Mouse (Mus musculus): Measurements from ENCODE around the gene Srgap3. TPM values are rescaled to one million over a fixed set of nuclear protein-coding genes. Genes with fewer than 3 reads are reported as not detected.
"Not testable (repeated sequence)": the region's sequence is repeated elsewhere in the genome, so short reads cannot be mapped to it uniquely, and the experiment has no call there.

Srgap3 gene
- total RNA-seq, 2 experiments from 2014 or later = 0.81 to 1.0 TPM

DNA sequence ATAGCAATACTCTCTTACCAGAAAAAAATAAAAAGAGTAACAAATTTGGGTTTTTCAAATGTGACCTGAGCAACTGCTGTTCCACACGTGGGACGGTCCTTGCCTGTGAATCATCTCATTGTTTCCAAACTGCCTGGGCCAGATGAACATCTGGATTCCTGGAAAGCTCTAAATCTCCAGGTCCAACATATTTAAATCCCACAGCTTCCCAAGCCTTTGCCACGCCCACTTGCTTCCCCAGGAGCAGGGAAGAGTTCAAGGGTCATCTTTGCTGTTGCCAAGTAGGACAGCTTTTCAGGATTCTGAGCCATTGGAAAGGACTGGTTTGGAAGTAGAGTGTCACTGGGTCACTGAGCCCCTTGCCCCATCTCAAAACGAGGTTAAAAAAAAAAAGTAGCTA, 188.5 kb downstream of the Srgap3 start:
- DNase-seq = no peak
- intact Hi-C loops (cut with DNase I) = no loop called here

DNA sequence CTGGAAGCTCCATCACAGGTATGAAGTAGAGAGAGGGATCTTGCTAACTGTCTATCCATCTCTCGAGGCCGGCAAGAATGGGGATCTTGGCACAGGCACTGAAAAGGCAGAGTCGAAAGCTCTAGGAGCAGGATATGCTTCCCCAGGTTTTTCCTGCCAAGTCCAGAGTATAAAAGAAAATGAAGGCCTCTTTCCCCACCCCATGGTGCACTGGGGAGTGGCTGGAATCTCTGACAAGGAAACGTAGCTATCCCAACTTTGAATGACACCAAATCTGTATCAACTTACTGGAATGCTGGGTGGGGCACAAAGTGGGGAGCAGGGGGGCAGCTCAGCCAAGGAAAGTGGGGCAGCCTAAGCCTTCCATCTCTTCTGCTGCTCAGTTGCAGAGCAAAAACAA, 190.2 kb downstream of the Srgap3 start:
- DNase-seq = no peak
- intact Hi-C loops (cut with DNase I) = no loop called here

DNA sequence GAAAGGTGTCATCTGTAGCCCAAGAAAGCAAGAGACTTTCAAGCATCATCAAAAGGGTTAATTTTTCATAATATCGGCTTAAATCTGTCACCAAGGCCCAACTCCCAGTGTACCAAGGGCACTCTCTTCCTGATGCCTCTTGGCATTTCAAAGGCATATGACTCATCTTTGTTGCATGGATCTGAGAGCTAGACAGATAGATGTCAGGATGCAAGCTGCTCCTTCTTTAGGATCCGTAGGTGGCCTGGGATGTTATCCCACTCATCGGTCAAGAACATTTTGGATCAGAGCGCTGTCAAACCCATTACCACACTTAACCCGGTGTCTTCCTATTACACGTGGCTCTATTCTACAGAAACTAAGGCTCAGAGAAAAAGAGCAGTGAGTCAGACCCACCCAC, 192.1 kb downstream of the Srgap3 start:
- DNase-seq = no peak
- intact Hi-C loops (cut with DNase I) = no loop called here

DNA sequence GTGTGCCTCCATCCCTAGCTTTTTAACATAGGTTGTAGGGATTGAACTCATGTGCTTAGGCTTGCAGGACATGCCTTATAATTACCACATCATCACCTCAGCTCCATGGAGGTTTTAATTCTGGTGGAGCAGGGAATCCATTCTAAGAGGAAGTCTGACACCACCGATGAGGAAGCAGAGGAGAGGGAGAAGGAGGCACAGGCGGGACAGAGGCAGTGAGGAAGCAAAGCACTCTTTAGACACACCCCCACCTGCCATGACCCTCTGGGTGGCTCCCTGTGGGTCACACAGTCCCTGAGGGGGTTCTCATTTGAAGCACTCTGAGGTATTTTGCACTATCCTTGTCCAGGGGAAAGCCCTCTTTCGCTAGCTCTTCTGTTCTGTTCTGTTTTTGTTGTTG, 194.5 kb downstream of the Srgap3 start:
- DNase-seq = no peak
- intact Hi-C loops (cut with DNase I) = no loop called here

DNA sequence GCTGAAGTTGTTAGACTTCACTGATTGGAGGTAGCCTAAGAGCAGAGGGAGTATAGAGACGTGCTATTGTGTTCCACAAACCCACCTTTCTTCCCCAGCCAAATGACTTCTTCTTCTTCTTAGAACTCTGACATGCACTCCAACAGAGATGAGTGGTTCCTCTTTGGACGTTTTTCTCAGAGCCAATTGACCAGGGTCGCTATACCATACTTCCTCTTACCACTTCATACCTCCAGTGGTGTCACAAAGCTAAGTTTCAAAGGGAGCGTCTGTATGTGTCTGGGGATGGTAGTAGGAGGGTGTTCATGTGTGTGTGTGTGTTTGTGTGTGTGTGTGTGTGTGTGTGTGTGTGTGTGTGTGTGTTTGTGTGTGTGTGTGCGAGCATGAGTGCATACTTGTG, 195.1 kb downstream of the Srgap3 start:
- DNase-seq = no peak
- intact Hi-C loops (cut with DNase I) = no loop called here

DNA sequence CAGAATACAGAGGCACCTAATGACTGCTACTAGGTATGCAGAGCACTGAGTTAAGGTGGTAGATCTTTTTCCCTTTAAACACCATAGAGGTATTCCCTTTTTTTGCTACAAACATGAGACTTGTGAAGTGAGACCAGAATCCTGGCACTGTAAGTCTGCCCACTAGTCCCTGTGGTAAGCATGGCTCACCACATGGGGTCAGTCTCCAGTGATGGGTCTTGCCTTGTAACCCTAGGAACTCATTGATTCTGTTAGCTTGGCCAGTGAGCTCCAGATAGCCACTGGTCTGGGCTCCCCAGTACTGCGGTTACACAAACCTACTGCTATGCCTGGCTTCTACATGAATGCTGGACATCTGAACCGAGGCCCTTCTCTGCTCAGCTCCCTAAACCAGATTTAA, 204.8 kb downstream of the Srgap3 start:
- no peak for DNase-seq
- intact Hi-C loops (cut with DNase I) = no loop called here

DNA sequence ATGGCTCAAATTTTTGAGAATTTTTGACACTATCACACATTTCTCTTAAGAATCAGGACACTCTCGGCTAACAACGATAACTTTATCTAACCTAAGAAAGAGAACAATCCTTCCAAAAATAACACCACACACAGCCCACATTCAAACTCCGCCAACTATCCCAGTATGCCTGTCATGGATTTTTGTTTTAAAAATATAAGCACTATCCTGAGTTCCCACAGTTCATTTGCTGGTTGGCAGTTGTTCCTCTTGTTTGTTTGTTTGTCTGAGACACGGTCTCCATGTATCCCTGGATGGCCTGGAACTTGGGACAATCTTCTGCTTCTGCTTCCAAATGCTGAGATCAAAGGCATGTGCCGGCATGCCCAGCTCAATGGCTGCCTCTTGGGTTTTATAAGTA, 205.3 kb downstream of the Srgap3 start:
- DNase-seq = no peak
- intact Hi-C loops (cut with DNase I) = no loop called here

DNA sequence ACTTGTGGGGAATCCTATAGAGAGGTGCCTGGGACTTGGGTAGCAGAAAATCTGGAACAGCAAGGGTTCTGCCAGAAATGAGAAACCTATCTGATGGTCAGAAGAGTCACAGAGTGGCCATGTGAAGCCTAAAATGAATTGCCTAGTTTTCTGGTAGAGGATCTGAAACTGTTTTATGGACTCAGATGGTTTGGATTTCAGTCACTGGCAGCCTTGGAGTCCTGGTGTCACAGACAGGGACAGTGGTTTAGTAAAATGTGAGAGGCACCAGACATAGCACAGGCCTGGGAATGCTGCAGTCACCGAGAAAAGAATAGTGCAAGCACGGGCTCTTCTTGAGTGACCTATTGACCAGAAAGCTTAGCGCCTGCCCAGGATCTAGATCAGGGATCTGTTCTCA, 207.4 kb downstream of the Srgap3 start:
- intact Hi-C loops (cut with DNase I) = no loop called here
- DNase-seq = no peak

DNA sequence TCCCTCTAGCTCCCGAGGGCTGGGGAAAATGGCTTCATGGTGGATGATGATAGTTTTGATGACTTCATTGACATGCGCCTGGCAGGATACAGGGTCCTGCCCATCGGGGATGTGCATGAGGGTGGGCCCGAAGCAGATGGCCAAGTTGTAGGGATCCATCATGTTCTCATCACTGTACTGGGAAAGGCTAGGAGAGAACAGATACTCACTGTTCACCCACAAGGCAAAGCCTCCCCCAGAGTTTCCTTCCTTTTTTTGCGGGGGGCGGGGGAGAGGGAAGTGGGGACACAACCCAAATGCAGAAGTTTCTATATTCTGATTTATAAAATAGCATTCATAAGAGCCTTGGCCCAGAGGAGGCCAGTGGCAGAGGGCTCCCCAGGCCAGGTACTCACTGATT, 208.1 kb downstream of the Srgap3 start:
- no peak for DNase-seq
- intact Hi-C loops (cut with DNase I) = no loop called here

DNA sequence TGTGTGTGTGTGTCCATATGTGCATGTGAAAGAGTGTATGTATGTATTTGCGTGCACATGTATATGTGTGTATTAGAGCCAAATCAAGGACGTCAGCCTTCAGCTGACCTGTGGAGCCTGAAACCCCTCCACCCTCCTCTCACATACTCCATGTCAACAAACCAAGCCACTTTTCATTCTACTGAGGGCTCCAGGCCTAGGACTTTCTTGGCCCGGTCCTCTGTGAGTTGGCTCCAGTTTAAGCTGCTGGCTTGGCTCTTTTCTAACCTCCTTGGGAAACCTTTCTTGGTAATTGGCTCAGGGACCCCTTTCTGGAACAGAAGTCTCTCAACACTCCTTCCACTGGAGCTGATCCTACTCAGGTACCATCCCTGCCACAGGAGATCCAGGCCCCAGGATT, 210.6 kb downstream of the Srgap3 start:
- intact Hi-C loops (cut with DNase I) = no loop called here
- no peak for DNase-seq

DNA sequence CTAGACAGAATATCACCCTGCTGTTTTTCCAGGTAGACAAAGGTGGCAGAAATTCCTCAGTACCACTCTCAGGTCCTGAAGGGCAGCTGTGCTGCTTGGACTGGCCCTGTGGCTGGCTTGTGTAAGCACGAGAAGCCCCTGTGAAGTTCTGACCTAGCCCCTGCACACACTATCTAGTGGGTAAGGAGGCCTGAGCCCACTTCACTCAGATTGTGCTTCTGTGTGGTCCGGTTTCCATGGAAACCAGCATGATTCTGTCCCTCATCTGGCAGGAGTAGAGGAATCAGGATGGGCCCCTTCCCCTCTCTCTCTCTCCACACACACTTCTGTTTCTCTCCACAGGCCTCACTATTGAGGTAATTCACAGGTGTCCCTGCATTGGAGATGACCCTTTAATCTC, 212.0 kb downstream of the Srgap3 start:
- no peak for DNase-seq
- intact Hi-C loops (cut with DNase I) = no loop called here

DNA sequence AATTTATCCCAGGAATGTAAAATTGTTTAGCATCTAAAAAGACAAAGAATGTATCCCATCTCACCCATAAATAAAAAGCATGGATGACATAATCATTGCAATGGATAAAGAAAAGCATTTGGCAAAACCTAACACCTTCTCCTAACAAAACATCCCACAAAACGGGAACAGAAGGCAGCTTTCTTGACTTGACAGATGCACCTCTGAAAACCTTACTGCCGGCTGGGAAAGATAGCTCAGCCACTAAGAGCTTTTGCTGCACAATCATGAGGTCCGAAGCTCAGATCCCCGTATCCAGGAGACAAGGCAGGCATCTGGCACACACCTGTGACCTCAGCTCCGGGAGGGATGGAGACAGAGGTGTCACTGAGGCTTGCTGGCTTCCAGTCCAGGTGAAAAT, 213.1 kb downstream of the Srgap3 start:
- intact Hi-C loops (cut with DNase I) = no loop called here

DNA sequence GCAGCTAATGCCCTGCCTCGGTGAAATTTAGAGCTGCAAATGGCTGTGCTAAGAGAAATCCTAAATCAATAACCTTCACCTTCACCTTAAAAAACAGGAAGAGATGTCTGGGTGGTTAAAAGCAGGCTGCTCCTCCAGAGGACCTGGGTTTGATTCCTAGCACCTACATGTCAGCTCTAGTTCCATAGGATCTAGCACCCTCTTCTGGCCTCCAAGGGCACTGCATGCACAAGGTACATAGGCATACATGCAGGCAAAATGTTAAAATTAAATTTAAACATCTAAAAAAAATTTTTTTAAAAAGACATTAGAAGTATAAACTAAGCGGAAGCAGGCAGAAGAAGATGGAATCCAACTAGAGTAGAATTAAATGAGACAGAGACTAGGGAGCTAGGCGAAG, 214.6 kb downstream of the Srgap3 start:
- intact Hi-C loops (cut with DNase I) = no loop called here
- DNase-seq = no peak

More for the DNA sequence above, 213.1 kb downstream of the Srgap3 start:
- no peak for DNase-seq

DNA sequence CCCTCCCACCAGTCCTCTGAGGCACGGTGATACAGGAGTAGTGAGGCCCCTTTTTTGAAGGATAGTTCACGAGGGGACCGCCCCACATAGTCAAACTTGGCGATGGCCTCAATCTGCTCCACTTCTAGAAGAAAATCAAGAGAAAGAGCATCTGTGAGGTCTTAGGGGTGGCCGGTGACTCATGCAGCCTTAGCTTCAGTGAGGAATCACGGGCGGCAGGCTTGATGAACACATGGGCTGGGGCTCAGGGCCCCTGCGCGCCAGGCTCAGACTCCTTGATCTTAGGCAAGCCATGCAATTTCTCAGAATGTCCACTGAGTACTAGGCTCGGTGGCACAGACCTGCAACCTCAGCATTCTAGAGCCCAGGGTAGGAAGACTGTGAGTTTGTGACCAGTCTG, 215.7 kb downstream of the Srgap3 start:
- DNase-seq = no peak
- intact Hi-C loops (cut with DNase I) = no loop called here

DNA sequence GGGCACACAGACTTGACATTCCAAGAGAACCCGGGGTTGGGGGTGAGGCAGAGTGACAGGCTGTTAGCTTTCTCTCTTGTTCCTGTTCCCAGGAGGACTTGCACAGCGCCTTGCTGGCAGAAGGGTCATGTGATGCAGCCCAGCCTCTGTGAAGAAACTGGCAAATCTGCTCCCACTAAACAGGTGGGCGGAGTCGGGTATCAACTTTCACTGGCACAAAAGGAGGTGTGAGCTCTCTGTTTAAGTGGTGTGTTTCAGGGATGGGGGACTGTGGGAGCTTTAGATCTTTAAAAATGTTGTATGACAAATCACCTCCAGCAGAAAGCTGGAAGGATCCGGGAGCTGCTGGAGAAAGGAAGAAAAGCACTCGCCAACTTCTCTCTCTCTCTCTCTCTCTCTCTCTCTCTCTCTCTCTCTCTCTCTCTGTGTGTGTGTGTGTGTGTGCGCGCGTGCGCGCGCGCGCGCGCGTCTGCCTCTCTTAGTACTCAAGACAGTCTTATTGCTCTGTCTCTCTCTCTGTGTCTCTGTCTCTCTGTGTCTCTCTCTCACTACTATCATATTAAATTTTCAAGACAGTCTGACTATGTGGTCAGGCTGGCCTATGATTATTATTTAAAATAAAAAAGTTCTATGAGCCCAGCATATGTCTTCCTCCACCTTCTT, 218.2 kb downstream of the Srgap3 start:
- intact Hi-C loops (cut with DNase I) = no loop called here
- peak; percentile 30 to 42 for DNase-seq

DNA sequence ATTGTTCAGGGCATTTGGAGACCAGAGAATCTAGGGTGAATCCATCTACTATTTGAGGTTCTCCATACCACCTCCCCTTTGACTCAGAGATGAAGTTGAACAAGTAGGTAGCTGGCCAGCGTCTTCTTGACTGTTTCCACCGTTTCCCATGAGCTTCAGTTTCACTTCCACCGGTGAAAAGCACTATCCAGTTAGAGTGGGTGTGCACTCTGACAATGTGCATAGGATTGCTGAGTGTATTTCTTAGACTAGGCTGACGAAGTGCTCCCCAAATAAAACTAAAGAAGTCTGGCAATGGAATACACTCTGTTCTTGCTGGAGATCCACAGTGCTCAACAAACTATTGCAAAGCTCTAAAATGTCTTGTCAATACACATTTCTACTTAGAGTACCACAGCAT, 221.6 kb downstream of the Srgap3 start:
- intact Hi-C loops (cut with DNase I) = no loop called here
- no peak for DNase-seq

DNA sequence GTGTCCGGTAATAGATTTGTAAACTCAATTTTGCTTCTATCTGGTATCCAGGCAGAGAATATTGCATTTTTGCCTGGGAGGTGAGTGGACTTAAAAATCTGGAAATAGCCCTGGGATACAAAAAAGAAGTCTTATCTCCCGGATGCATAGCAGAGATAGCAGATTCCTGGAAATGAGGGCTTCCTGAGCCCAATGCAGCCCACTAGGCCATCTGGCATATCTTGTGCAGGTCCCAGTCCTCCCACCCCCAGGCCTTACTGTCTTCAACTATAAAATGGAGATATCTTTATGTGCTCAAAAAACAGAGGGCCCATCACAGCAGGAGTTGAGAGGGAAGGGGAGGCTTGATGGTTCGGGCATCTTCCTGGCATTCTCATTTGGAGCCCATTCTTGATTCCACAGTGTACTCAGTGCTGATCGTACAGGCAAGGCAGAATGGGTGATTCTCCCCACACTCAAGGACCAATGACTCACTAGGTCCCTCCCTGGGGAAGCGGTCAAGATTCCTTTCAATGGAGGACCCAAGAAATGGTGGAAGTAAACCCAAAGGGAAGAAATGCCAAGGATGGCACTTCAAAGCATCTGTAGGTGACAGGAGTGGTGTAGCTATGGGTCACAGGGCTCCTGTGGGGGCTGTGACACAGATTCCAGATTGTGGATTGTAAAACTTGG, 226.5 kb downstream of the Srgap3 start:
- intact Hi-C loops (cut with DNase I) = no loop called here
- DNase-seq = no peak

DNA sequence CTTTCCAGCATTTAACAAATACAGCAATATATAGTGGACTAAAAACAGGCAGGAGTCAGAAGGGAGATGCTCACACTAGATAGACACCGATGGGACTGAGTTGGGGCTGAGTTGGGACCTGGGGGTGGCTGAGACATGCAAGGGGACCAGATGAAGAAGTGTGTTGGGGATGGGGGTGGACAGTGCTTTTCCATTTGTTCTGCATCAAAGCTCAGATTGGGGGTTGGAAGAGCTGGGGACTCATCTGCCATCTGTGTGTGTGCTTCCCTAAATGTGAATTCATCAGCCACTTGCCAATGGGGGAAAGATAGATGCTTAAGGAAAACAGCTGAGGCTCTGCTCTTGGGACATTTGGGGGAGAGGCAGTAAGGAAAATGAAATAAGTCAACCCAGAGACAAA, 227.1 kb downstream of the Srgap3 start:
- DNase-seq = no peak
- intact Hi-C loops (cut with DNase I) = no loop called here

DNA sequence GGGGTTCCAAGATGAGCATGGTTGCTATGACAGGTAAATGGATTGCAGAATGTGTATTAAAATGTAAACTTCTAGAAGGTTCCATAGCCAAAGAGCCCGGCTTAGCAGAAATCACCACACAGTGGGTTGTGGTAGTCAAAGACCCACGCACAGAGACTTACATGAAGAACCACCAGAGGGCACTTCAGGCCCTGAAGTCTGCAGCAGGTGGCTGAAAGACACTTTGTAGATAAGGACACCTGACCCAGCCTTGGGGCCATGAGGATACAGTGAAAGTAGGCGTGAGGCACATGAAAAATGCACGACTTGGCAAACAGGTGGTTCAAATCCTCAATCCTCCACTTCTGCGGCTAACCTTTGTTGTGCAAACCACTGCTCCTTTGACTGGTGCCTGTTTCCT, 229.9 kb downstream of the Srgap3 start:
- no peak for DNase-seq
- intact Hi-C loops (cut with DNase I) = no loop called here

DNA sequence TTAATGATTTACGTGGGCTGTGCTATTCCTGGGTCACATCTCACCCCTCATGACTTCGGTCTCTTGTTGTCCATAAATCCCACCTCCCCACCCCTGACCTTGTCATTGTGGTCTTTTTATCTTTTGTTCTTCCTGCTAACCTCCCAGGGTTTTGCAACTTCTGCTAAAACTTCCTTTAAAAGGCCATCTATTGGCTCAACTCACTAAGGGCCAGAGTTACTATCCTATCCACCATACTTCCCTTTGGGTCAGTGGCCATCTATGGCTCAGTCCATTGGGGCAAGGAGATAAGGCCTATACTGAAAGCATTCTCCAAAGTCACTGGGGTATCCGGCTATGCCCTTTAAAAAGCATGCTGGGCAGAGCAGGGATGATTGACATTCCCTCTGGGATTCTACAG, 233.1 kb downstream of the Srgap3 start:
- intact Hi-C loops (cut with DNase I) = no loop called here
- no peak for DNase-seq

DNA sequence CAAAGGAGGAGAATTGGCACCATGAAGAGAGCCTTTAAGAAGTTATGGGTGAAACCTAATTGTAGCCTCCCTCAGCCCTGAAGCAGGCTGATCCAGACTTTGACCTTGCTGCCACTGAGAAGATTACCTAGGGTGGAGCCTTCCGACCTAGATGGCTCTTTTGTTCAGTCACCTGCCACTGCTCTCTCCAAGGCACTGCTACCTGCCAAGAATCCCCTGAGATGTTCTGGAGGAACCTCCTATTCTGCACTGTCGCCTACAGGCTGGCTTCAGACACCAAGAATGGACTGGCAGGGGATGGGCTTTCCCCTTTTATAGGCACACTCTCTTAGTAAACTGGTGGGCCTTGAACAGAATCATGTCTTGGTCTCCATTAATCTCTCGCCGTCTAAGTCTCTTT, 244.8 kb downstream of the Srgap3 start:
- intact Hi-C loops (cut with DNase I); DNase-seq: not testable (repeated sequence)

DNA sequence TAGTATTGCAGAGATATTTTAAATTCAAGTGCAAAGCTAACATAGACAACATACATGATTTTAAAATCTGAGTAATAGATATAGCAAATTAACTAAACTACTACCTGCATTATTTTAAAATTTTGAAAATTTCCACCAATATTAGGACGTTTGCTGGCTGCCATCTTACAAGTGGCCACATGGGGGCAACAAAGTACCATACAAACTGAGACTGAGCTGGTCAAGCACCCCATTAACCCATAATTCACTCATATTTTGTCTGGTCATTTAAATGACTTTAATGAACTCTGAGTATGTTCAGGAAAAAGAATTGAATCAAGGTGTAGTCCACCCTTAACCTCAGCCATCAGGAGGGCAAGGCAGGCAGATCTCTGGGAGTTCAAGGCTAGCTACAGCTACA, 246.7 kb downstream of the Srgap3 start:
- intact Hi-C loops (cut with DNase I) = loop anchor here (1.0 kb wide), 2 partner anchors 81 to 301 kb away; no protein-coding TSS in a partner anchor
- DNase-seq = peak; percentile 62 to 72

DNA sequence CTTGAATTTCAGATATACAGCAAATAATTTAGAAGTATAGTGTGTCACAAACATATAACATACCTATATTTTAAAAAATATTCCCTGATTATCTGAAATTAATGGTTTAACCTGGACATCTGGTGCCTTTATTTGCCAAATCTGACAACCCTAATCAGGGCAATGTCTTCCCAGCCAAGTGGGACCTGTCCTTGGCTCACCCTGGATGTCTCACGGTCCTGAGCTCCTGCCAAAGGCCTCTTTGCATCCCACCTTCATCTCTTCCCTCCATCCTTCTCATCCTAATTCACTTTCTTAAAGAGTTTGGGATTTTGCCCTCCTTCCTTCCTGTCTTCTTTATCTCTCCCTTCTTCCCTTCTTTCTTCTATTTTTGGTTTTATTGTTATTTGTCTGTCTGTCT, 248.0 kb downstream of the Srgap3 start:
- intact Hi-C loops (cut with DNase I) = loop anchor here (5.0 to 10.0 kb wide), 3 partner anchors 207 to 536 kb away; partner anchors contain the start of gene Mtmr14
- no peak for DNase-seq
